Mouse (Mus musculus): ENCODE measurements around the gene Tulp1.

Tulp1 gene

DNA sequence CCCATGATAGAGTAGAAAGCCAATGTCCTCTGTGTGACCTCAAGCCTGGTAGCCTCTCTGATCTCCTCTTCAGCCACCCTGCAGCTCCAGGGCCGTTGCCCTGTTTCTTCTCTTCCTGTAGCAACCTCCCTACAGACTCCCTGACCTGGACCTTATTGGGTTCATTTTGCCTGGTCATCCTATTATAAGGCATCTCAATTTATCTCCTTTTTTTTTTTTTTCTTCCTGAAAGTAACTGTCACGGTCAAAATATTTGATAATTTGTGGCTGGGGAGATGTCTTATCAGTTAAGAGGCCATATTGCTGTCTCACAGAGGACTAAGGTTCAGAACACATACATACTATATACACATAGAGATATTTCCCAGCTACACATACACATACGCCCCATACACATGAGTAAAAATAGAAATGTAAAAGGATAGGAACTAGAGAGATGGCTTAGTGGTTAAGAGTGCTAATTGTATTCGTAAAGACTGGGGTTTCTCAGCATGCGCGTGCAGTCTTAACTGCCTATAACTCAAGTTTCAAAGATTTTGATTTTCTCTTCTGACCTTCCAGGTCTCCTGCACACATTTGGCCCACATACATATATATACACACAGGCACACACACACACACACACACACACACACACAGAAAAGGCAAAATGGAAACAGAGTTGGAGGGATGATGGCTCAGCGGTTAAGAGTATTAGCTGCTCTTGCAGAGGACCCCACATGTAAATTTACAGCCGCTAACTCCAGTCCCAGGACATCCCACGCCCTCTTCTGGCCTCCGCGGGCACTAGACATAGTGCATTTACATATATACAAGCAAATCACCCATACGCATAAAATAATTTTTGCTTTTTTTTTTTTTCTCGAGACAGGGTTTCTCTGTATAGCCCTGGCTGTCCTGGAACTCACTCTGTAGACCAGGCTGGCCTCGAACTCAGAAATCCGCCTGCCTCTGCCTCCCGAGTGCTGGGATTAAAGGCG is 52.5 kb downstream of the Tulp1 start:
- DNase-seq = peak; percentile 43 to 54

DNA sequence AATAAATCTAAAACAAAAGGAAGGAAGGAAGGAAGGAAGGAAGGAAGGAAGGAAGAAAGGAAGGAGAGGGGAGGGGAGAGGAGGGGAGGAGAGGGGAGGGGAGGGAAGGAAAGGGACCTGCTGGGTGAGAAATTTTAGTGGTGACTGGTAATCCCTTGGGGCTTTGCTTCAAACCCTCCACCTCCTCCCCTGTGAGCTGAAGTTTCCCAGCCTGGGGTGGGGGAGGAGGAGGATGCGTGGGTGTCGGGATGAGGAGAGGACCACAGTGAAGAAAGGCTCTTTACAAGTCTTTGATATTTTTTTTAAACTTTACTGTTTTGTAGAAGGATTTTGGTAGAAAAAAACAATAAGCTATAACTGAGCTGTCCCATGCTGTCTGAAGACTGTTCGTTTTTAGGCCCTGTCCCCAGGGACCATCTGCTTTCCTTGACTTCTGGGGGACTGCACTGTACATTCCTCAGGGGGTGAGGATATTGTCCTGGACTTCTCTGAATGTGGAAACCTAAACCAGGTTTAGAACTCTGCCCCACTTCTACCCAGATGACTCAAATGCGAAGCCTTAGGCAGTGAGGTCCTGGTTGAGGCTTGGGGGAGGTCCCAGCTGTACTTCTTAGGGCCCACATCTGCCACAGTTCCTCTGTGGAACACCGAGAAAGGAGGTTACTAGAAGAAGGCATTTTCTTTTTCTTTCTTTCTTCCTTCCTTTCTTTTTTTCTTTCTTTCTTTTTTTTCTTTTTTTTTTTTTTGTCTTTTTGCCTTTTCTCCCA is 53.5 kb downstream of the Tulp1 start:
- DNase-seq = no peak

DNA sequence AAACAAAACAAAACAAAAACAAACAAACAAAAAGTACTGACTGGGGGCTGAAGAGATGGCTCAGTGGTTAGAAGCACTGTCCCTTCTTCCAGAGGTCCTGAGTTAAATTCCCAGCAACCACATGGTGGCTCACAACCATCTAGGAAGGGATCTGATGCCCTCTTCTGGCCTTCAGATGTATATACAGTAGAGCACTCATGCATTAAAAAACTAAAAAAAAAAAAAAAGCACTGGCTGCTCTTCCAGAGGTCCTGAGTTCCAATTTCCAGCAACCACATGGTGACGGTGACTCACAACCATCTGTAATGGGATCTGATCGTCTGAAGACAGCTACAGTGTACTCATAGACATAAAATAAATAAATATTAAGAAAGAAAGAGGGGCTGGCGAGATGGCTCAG is 54.2 kb downstream of the Tulp1 start:
- no peak for DNase-seq

DNA sequence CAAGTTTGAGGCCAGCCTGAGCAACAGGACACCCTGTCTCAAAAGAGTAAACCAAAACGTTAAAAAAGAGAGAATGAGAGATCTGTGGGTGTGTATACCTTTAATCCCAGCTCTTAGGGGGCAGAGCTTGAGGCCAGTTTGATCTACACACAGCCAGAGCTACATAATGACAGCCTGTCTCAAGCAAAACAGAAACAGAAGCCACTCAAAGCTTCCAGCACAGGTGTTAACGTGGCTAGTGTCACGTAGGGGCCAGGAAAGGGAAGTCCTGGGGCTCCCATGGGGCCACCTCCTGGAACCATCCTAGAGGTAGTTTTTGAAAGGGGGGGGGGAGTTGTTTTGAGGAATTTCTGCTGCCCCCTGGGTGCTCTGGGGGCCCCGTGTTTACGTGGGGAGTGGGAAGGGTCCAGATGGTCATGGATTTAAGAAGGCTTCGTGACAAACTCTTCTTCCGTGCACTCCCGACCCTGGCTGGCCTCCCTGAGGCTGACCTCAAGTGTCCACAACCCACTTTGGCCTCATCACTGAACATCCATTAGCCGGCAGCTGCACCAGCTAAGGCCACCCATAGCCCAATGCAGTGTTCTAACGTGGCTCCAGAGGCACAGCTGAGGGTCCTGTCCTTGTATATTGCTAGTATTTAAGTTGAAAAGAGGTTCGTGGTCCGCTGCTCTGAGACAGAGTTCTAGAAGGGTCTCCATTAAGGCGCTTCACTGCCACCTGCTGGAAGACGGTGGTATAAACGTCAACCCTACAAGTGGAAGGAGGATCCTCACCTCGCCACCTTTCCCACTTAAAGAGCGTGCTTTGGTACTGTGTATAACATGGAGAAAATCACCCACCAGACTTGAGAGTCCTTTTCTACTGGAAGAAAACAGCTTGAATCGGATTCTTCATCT is 56.5 kb downstream of the Tulp1 start:
- DNase-seq = peak; percentile 89 to 95

DNA sequence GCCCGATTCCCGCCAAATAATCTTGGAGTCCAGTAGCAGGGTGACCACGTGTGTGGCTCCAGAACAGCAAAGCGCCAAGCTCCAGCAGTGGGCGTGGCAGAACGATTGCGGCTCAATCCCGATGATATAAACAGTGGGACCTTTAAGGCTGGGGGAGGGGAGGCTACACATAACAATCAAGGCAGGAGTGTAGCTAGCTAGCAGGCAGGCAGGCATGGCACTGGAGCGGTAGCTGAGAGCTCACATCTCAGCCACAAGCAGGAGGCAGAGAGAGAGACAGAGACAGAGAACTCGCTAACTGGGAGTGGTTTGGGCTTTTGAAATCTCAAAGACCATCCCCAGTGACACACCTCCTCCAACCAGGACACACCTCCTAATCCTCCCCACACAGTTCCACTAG is 59.9 kb downstream of the Tulp1 start:
- DNase-seq = no peak

Data from cerebellum, postnatal 25 days (tissue).